Mouse (Mus musculus) mammary gland, adult 2 months (tissue): ENCODE results near the gene Cdadc1. TPM values are rescaled to one million over a fixed set of nuclear protein-coding genes. Genes with fewer than 3 reads are reported as not detected.

Experiments
- polyA plus RNA-seq: library from polyadenylated mRNA; depleted of rRNA; stranded (reverse); fragments of >200 nt; gene quantifications from 2 replicates; pipeline ENCODE4 v1.2.3, GENCODE M21; 2012; ENCODE audit warnings: low replicate concordance; rRNA removed

Gene Cdadc1
- 1.2 and 5.3 TPM in 2 replicates for polyA plus RNA-seq

GRCm38 (mm10) chr14:59597398-59598259 lies at the start of gene Cdadc1:
Cdadc1 (minus strand) TSS chr14:59597959.

DNA sequence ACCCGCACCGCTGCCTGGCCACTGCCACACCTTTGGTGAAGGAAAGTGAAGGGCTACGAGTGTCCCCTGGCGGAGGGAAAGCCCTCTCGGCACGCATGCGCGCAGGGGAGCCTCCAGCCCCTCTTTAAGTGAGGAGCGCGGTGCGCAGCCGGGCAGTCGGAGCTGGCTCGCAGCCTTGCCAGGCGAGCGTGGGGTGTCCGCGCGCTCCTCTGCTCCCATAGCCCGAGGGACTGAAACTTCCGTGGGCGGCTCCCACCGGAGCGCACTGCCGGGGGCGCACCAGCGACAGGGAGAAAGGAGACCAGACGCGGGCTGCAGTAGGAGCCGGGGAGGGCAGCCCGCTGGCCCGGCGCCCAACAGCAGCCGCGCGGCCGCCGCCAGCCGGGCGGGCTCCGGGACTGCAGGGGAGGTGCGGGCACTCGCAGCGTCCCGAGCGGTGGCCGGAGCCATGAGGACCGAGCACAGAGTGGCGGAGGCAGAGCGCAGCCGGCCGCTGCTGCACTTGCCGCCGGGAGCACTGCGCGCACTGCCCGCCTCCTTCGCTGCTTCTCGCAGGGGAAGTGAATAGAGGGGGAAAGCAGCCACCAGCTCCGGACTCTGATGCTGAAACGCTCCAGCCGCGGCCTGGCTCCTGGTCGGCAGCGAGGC lies 27.5 kb upstream of the Cdadc1 start, which contains the start of gene Shisa2:
TSS of gene Shisa2 (plus strand) at position 151 of the 648 bp plus-strand sequence.

Other genes with a start within 250 kb of the Cdadc1 start
- 7.9 and 25.1 TPM in 2 replicates for gene Phf11d, start 232.5 kb downstream of the Cdadc1 start, polyA plus RNA-seq
- 0.65 and 1.7 TPM in 2 replicates for gene Phf11c, start 202.6 kb downstream of the Cdadc1 start, polyA plus RNA-seq
- gene Setdb2, start 157.1 kb downstream of the Cdadc1 start, polyA plus RNA-seq: 4.2 and 17.8 TPM in 2 replicates
- gene Cab39l, start 157.0 kb downstream of the Cdadc1 start, polyA plus RNA-seq: 9.0 and 23.2 TPM in 2 replicates
- 4.8 and 20.4 TPM in 2 replicates for gene Shisa2, start 27.3 kb upstream of the Cdadc1 start, polyA plus RNA-seq